Mouse (Mus musculus): ENCODE results near the gene Pcgf6.
A peak's percentile ranks its signal among the peaks of the same experiment; 100 is the strongest.
"Not testable (repeated sequence)": the region's sequence is repeated elsewhere in the genome, so short reads cannot be mapped to it uniquely, and the experiment has no call there.

The Pcgf6 gene

DNA sequence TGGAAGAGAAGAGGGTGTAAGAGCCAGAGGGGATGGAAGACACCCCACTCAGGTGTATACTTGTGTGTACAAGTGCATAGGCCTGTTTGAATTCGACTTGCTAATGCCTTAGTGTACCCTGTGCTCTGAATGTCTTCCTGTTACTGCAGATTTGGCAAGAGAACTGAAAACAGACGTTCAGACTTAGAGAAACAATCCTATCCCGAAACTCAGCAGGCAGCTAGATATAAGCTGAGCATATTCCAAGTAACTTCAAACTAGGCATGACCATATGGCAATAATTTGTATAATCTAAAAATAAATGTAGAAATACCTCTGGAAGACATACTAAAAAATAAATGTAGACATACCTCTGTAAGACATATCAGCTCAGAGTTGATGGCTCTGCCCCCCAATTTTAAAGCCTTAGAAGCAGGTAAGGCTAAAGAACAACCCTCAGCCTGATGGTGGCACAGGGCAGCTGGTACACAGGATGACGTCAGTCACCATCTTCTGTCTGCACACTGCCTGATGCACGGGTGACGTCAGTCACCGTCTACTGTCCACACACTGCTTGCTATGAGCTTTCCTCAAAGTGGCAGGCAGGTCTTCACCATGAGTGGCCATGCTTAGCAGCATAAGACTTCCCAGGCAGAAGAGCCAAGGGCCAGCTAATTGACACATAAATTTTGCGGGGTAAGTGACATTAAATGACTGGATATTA is 52.4 kb downstream of the Pcgf6 start:
- DNase-seq (ENCODE audit: low spot score in 2 of 2) = no peak

- no peak for DNase-seq (ENCODE audit: low spot score in 2 of 2)
These were observed 54.6 kb downstream of the Pcgf6 start for GRCm38 (mm10) chr19:46996095-46996494.

GRCm38 (mm10) chr19:46992329-46992728 is 58.4 kb downstream of the Pcgf6 start:
- DNase-seq (ENCODE audit: low spot score in 2 of 2) = not testable (repeated sequence)

GRCm38 (mm10) chr19:46991145-46991544 is 59.6 kb downstream of the Pcgf6 start:
- peak; percentile 70 to 86 for DNase-seq (ENCODE audit: low spot score in 2 of 2)

- DNase-seq (ENCODE audit: low spot score in 2 of 2) = not testable (repeated sequence)
These were observed 60.1 kb downstream of the Pcgf6 start for GRCm38 (mm10) chr19:46990625-46991024.

DNA sequence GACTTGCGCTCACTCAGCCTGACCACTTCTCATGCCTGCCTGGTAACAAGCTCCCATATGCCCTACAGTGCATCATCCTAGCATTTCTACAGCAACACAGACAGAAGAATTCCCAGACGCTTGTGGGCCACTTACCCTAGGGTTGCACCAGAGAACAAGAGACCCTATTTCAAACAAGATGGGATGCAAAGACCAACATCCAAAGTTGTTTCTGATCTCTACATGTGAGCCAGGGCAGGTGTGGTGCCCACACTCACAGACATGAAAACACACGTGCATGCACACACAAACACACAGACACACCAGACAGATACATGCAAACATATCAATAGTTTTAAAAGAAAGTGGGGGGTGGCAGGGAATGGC is 60.6 kb downstream of the Pcgf6 start:
- no peak for DNase-seq (ENCODE audit: low spot score in 2 of 2)

- no peak for DNase-seq (ENCODE audit: low spot score in 2 of 2)
These were observed 61.1 kb downstream of the Pcgf6 start for GRCm38 (mm10) chr19:46989479-46990152.

DNA sequence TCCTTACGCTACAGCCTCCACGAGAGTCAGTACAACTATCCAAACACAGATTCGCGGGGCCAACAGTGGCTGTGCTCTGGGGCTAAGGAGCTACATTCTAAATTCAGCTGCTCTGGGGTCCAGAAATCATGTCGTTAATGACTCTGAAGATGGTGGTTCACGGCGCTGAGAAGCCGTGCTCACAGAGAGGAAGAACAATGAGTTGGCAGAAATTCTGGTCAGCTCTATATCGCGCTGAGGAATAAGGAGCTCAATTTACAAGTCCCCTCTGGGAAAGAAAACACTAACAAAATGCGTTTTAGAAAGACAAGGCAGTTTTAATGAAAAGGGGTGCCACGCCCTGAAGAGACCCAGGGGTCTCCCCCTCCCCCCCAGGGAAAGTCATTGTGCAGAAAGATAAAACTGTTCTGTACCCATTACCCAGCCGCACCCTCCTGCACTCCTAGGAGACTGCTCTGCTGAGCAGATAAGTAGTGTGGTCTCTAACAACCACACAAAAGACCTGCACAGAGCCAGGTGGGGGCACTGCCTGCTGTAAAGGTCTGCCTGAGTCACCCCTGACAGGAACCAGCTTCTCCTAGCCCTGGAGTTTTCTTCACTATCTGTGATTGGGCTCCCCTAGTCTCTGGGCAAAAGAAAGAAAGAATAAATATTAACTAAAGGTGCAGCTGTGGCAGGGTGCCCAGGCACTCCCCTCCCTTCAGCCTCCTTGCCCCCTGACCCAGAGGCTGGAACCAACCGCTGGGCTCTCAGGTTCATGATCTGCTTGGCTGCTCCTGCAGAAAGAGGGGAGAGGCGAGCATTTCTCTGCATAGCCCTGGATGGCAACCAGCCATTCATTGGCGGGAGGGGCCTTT is 62.2 kb downstream of the Pcgf6 start:
- DNase-seq (ENCODE audit: low spot score in 2 of 2) = peak in 1 of 2 experiments; percentile 24

- DNase-seq (ENCODE audit: low spot score in 2 of 2) = no peak
These were observed 63.1 kb downstream of the Pcgf6 start for GRCm38 (mm10) chr19:46987646-46988045.

GRCm38 (mm10) chr19:46984726-46985622 is 65.7 kb downstream of the Pcgf6 start:
- no peak for DNase-seq (ENCODE audit: low spot score in 2 of 2)

GRCm38 (mm10) chr19:46983966-46984380 is 66.7 kb downstream of the Pcgf6 start:
- DNase-seq (ENCODE audit: low spot score in 2 of 2) = no peak

Data from spleen, postnatal 14 days (tissue).